Mouse (Mus musculus): ENCODE measurements around the gene Lrrk1. TPM values are rescaled to one million over a fixed set of nuclear protein-coding genes. Genes with fewer than 3 reads are reported as not detected.
A peak's percentile ranks its signal among the peaks of the same experiment; 100 is the strongest.

The Lrrk1 gene
- polyA plus RNA-seq, 1 experiment from 2014 or later: 14.2 TPM

DNA sequence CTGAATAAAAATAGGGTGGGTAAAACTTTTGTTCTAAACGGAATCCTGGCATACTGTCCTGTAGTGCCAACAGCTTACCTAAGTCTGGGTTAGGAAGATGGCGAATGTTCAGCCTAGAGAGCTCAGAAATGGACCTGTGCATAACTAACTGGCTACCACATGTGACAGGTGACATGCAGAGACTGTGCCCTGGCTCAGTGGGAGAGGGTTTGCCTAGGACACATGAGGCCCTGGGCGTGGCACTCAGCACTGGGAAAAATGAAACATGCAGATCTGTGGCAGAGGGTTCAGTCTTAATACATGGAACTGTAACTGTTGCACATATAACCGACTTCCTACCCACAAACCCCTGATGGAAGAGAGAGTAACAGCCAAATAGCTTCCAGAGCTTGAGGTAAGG, 204.1 kb downstream of the Lrrk1 start:
- Histone ChIP-seq H3K4me2 (no peak overlapping the region), H3K36me3 (no peaks in the 10 kb centered on the region), H3K4me1 (replicated peaks) (peaks cover 20% of the 10 kb centered on the region), H3K9me3 (no peaks in the 10 kb centered on the region), H3K4me3 (replicated peaks) (no peak overlapping the region), H3K27ac (no peak overlapping the region; the same call in 1 of the 2 replicates), H3K9ac (replicated peaks) (no peak overlapping the region), H3K27me3 (no peaks in the 10 kb centered on the region)
- ATAC-seq (ENCODE audit: insufficient number of reproducible peaks, insufficient read depth, low FRiP score, low TSS enrichment, low read depth): no peak
- WGBS: 76% methylated on average over 4 of the region's 4 CpGs

DNA sequence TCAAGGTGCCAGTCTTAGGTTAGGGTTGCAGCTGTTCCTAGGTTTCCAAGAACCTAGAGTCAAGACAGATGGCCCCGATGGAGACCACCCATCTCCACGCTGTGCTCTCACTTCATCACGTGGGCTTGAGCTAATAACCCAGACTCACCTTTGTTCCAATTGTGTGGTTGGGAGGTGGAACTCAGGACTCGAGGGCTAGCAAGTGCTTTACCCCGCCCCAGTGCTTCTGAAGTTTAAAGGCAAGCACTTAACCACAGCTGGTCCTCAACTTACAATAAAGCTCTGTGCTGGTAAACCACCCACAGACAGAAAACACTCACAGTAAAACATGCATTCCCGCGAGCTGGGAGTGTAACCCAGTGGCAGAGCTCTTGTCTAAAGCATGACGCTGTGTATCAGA, 204.7 kb downstream of the Lrrk1 start:
- H3K27ac ChIP-seq: peak overlapping the region; percentile 59
- no peak overlapping the region for H3K4me2 ChIP-seq
- peaks cover 24% of the 10 kb centered on the region for H3K4me1 ChIP-seq (replicated peaks)
- H3K27me3 ChIP-seq: no peaks in the 10 kb centered on the region
- no peak overlapping the region for H3K4me3 ChIP-seq (replicated peaks)
- peak; percentile 50; the same call in 1 of the 2 replicates for ATAC-seq (ENCODE audit: insufficient number of reproducible peaks, insufficient read depth, low FRiP score, low TSS enrichment, low read depth)
- H3K9ac ChIP-seq (replicated peaks): no peak overlapping the region
- no peaks in the 10 kb centered on the region for H3K9me3 ChIP-seq
- 44% methylated on average over 8 of the region's 8 CpGs for WGBS
- H3K36me3 ChIP-seq: no peaks in the 10 kb centered on the region

DNA sequence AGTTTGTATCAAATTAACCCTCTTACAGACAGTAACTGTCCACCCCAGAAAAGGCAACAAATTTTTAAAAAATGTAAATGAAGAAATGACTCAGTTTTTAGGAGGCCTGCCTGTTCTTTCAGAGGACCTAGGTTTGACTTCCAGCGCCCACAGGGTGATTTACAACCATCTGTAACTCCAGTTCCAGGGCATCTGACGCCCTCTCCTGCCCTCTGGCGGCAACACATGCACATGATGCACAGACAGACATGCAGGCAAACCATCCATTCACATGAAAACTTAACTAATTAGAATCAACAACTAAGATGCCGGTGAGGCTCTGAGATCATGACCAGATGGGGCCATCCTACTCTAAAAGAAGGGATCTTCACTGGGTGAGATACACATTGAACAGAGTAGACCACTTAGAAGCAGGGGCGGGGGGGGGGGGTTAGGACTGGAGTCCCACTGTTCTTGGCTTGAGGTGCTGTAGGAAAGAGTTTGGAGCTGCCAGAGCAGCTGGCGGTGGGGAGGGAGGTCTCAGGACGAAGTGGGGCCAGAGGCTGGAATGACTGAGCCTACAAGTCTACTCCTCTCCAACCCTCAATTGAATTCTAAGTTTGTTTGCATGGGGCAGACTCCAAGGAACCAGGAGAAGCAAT, 206.0 kb downstream of the Lrrk1 start:
- no peak for ATAC-seq (ENCODE audit: insufficient number of reproducible peaks, insufficient read depth, low FRiP score, low TSS enrichment, low read depth)
- Histone ChIP-seq H3K27ac (no peak overlapping the region), H3K9ac (replicated peaks) (no peak overlapping the region), H3K27me3 (no peaks in the 10 kb centered on the region), H3K36me3 (no peaks in the 10 kb centered on the region), H3K4me1 (replicated peaks) (peaks cover 24% of the 10 kb centered on the region), H3K4me3 (replicated peaks) (no peak overlapping the region), H3K4me2 (no peak overlapping the region), H3K9me3 (no peaks in the 10 kb centered on the region)
- WGBS: 82% methylated on average over 7 of the region's 7 CpGs

DNA sequence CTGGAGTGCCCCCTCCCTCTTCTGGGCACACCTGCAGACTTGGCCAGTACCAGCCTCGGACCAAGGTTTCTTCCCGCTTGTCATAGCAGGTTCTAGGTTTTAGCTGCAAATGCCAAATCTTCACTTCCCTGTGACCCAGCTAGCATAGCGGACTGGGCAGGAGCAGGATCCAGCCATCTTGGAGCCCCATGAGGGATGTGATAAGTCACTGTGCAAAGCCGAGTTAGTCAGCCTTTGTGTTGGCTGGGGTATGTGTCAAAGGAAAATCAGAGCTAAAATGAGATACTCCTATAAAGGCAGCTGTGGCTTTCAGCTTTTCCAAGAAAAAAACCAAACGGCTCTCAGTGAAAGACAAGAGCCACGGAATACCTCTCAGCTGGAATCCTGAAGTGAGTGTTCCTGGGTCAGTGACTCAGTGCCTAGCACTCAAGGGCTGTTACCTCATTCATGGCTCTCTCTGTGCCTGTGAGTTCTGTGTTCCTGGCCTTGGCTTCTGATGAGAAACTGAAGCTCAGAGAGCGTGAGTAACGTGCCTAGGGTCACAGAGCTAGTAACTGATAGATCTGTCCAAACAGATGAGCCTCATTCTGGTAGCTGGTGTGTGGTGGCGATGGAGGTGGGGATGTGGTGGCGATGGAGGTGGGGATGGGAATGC, 207.3 kb downstream of the Lrrk1 start:
- Histone ChIP-seq H3K9ac (replicated peaks) (no peak overlapping the region), H3K4me3 (replicated peaks) (no peak overlapping the region), H3K27me3 (no peaks in the 10 kb centered on the region), H3K4me2 (no peak overlapping the region), H3K4me1 (replicated peaks) (peaks cover 24% of the 10 kb centered on the region), H3K9me3 (no peaks in the 10 kb centered on the region), H3K27ac (no peak overlapping the region), H3K36me3 (peaks cover 6% of the 10 kb centered on the region; the same call in 1 of the 2 replicates)
- no peak for ATAC-seq (ENCODE audit: insufficient number of reproducible peaks, insufficient read depth, low FRiP score, low TSS enrichment, low read depth)
- 88% methylated on average over 10 of the region's 10 CpGs for WGBS

DNA sequence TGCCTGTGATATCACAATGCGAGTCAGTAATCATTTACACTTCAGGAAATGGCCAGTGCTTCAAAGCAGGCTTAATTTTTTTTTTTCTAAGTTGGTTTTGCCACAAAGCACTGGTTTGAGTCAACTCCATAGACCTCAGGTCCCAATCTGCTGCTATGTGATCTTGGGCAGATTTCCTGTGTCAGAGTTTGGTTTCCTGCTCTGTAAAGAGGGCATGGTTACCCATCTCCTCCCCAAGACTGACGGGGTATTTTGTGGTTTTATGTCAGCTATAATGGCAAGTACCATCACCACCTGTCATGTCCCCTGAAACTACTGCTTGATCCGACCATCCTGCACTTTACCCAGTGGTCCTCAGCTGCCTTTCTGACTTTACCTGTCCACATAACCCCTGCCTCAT, 207.9 kb downstream of the Lrrk1 start:
- ATAC-seq (ENCODE audit: insufficient number of reproducible peaks, insufficient read depth, low FRiP score, low TSS enrichment, low read depth): no peak
- no peaks in the 10 kb centered on the region for H3K9me3 ChIP-seq
- H3K27me3 ChIP-seq: no peaks in the 10 kb centered on the region
- H3K4me2 ChIP-seq: no peak overlapping the region
- peaks cover 24% of the 10 kb centered on the region for H3K4me1 ChIP-seq (replicated peaks)
- no peak overlapping the region for H3K4me3 ChIP-seq (replicated peaks)
- H3K36me3 ChIP-seq: peaks cover 12% of the 10 kb centered on the region; the same call in 1 of the 2 replicates
- H3K9ac ChIP-seq (replicated peaks): no peak overlapping the region
- 74% methylated on average over 3 of the region's 3 CpGs for WGBS
- no peak overlapping the region for H3K27ac ChIP-seq

DNA sequence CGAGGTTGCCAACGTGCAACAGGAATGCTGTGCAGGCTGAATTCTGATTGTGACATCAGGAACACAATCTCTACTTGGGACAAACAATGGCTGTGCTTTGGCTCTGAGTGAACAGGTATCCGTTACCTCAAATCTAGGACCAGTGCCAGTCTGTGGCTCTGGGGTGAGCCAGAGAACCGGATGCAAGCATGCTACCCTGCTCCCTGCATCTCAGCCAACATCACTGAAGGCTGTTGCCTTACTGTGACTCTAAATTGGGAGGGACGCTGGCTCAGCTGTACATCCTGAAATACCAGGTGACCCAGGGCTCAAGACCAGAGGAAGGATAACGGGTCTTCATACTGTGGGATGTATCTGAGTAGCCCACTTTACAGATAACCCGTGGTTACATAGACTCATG, 208.4 kb downstream of the Lrrk1 start:
- Histone ChIP-seq H3K27ac (no peak overlapping the region), H3K27me3 (no peaks in the 10 kb centered on the region), H3K36me3 (peaks cover 18% of the 10 kb centered on the region), H3K4me3 (replicated peaks) (no peak overlapping the region), H3K4me1 (replicated peaks) (peaks cover 24% of the 10 kb centered on the region), H3K9me3 (no peaks in the 10 kb centered on the region), H3K4me2 (no peak overlapping the region), H3K9ac (replicated peaks) (no peak overlapping the region)
- 89% methylated on average over 7 of the region's 7 CpGs for whole genome bisulfite sequencing
- no peak for ATAC-seq (ENCODE audit: insufficient number of reproducible peaks, insufficient read depth, low FRiP score, low TSS enrichment, low read depth)

DNA sequence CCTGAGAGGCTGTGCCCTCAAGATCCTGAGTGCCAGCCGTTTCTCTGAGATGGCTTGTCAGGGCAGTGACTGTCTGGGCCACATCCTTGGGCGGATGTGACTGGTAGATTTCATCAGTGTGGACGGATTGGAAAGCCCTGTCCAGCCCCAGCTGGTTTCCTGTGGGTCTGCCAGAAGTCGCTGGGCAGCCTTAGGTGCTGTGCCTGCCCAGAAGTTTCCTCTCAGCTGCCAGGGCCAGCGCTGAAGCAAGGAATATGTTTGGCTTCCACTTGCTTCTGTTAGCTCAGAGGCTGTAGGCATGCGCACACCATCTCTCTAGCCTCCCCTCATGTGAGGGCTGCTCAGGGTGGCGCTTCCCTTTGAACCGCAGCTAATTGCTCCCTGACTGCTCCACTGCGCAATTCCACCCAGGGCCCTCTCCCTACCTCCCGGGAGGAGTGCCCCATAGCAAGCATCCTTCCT, 209.0 kb downstream of the Lrrk1 start:
- peaks cover 23% of the 10 kb centered on the region for H3K36me3 ChIP-seq
- no peak overlapping the region for H3K9ac ChIP-seq (replicated peaks)
- no peaks in the 10 kb centered on the region for H3K9me3 ChIP-seq
- no peak for ATAC-seq (ENCODE audit: insufficient number of reproducible peaks, insufficient read depth, low FRiP score, low TSS enrichment, low read depth)
- H3K4me3 ChIP-seq (replicated peaks): no peak overlapping the region
- no peaks in the 10 kb centered on the region for H3K27me3 ChIP-seq
- H3K4me2 ChIP-seq: no peak overlapping the region
- 0 out of 2 replicates have a peak overlapping the region, but pooled peaks have one; percentile 20 for H3K27ac ChIP-seq
- H3K4me1 ChIP-seq (replicated peaks): peaks cover 24% of the 10 kb centered on the region
- 41% methylated on average over 10 of the region's 10 CpGs for WGBS

DNA sequence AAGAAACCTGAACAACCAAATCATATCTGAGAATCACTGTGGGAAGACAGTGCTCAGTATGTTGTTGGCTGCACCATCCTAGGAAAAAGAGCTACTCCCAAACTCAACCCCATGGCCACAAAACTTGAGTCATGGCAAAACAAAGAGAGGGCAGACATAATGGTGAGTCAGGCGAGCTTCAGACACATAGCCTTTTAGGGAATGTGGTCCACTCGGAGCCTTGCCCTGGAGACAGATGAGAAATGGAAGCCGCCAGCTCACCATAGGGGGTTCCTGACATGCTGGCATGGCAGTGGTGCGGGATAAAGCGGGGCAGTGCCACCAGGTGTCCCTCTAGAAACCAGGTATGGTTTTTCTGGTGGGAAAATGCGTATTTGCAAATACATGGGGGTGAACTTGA, 210.0 kb downstream of the Lrrk1 start:
- no peak overlapping the region for H3K4me2 ChIP-seq
- H3K36me3 ChIP-seq: peaks cover 32% of the 10 kb centered on the region
- peaks cover 14% of the 10 kb centered on the region for H3K4me1 ChIP-seq (replicated peaks)
- H3K9me3 ChIP-seq: no peaks in the 10 kb centered on the region
- no peaks in the 10 kb centered on the region for H3K27me3 ChIP-seq
- no peak overlapping the region for H3K27ac ChIP-seq
- no peak for ATAC-seq (ENCODE audit: insufficient number of reproducible peaks, insufficient read depth, low FRiP score, low TSS enrichment, low read depth)
- H3K9ac ChIP-seq (replicated peaks): no peak overlapping the region
- H3K4me3 ChIP-seq (replicated peaks): no peak overlapping the region
- 91% methylated on average over 6 of the region's 6 CpGs for WGBS

DNA sequence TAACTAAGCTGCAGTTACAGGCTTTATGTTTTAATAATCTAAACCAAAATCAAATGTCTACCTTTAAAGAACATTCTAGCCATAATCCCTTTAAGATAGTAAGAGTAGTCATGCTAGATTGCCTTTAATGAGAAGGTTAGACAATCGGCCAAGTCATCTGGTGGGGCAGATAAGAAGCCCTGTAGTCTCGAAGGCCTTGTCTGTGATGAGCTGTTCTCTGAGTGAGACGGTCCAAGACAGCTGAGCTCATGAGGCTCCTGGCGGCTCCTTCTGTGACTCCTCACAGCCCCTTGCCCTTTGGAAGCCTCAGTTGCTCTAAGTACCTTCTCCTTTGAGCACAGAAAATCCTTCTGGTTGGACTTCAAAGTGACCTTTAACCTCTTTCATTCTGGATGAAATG, 211.2 kb downstream of the Lrrk1 start:
- H3K27me3 ChIP-seq: no peaks in the 10 kb centered on the region
- H3K27ac ChIP-seq: no peak overlapping the region
- no peak overlapping the region for H3K4me2 ChIP-seq
- no peak overlapping the region for H3K9ac ChIP-seq (replicated peaks)
- H3K9me3 ChIP-seq: no peaks in the 10 kb centered on the region
- H3K36me3 ChIP-seq: peaks cover 44% of the 10 kb centered on the region
- ATAC-seq (ENCODE audit: insufficient number of reproducible peaks, insufficient read depth, low FRiP score, low TSS enrichment, low read depth): no peak
- 81% methylated on average over 4 of the region's 4 CpGs for WGBS
- no peak overlapping the region for H3K4me3 ChIP-seq (replicated peaks)
- peaks cover 8% of the 10 kb centered on the region; the same call in 1 of the 2 replicates for H3K4me1 ChIP-seq (replicated peaks)

Small RNAs within 50 kb of the gene (microRNA-seq; reads per million reads assigned to microRNA genes)
- gene Mir7057: not detected

Other genes with a start within 250 kb of the Lrrk1 start
- gene Gm10974, start 22.4 kb downstream of the Lrrk1 start, polyA plus RNA-seq (2016; fragmentation: Nextera tagmentation; extraction: Ambion mirVana): not detected in 2 replicates
- 5.9 and 6.8 TPM in 2 replicates for gene Aldh1a3, start 39.2 kb upstream of the Lrrk1 start, polyA plus RNA-seq (2016; fragmentation: Nextera tagmentation; extraction: Ambion mirVana)

Data from limb, embryonic 12.5 days (tissue).